Mouse (Mus musculus): ENCODE measurements around the gene Utrn. TPM values are rescaled to one million over a fixed set of nuclear protein-coding genes. Genes with fewer than 3 reads are reported as not detected.
A peak's percentile ranks its signal among the peaks of the same experiment; 100 is the strongest.

The Utrn gene
- polyA plus RNA-seq, 1 experiment from 2014 or later, result 25.6 TPM

DNA sequence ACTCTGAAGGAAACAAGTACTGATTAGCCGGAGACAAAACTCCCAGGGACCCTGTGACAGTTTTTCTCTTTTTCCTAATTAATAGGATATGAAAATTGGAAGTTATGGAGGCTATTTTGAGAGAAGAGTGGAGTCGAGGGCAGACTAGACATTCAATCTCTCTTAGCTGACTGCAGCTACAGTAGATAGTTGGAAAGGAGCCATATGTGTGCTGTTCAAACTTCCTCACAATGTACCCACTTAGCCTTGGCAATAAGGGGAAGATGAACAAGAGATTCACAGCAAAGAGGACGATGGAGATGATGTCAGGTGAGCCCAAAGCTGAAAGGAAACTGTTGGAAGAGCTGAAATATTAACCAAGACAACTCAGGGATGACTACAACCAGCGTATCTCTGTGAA is 304.7 kb downstream of the Utrn start:
- Histone ChIP-seq H3K27me3 (no peaks in the 10 kb centered on the region), H3K36me3 (no peaks in the 10 kb centered on the region), H3K4me3 (no peak overlapping the region), H3K9ac (no peak overlapping the region), H3K9me3 (no peaks in the 10 kb centered on the region), H3K4me1 (replicated peaks) (no peaks in the 10 kb centered on the region), H3K4me2 (no peak overlapping the region), H3K27ac (replicated peaks) (no peak overlapping the region)
- 64% methylated on average over 4 of the region's 4 CpGs for WGBS
- ATAC-seq (ENCODE audit: low FRiP score, low read depth), result no peak

DNA sequence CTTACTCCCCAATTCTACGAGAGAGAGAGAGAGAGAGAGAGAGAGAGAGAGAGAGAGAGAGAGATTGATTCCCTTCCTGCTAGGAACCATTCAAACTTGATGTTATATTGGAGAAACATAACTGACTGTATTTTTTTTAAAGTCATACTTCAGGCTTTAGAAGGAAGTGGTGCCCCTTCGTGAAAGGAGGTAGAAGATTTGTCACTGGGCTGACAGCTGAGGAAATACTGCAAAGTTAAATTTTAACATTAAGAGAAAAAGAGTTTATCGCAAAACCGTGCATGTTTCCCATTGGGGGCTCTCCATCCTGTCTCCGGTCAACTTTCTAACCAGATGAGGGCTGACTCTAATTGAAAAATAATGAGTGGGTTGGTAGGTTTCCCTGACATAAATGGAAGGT is 310.4 kb downstream of the Utrn start:
- no peaks in the 10 kb centered on the region for H3K9me3 ChIP-seq
- no peak overlapping the region for H3K4me2 ChIP-seq
- no peaks in the 10 kb centered on the region for H3K4me1 ChIP-seq (replicated peaks)
- no peaks in the 10 kb centered on the region for H3K27me3 ChIP-seq
- H3K36me3 ChIP-seq, result no peaks in the 10 kb centered on the region
- no peak overlapping the region for H3K4me3 ChIP-seq
- no peak overlapping the region for H3K27ac ChIP-seq (replicated peaks)
- no peak for ATAC-seq (ENCODE audit: low FRiP score, low read depth)
- WGBS, result 66% methylated on average over 5 of the region's 5 CpGs
- H3K9ac ChIP-seq, result no peak overlapping the region

DNA sequence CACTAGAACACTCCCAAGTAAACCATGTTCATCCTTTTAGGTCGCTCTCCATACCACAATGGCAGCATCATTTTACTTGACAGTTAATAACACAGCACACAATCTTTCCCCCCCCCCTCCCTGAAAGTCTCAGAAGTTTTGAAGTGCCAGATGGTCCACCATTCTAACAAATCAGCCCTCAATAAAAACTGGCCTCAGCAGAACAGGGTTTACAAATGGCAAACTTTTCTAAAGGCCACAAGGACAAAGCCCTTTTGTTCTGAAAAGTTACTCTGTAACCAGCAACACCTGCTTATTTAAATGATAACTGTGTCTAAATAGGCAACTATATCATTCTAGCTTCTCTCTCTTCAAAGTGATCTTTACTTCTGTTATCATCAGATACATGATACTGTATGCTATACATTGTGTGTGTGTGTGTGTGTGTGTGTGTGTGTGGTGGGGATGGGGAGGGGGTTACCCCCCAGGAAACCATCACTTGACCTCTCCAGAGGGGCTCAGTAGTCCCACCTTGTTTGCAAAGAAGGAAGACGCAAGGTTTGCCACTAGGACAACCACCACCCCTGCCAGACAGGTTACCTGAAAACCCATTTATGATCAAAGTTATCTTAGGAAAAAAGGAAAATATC is 315.0 kb downstream of the Utrn start:
- no peak for ATAC-seq (ENCODE audit: low FRiP score, low read depth)
- Histone ChIP-seq H3K4me1 (replicated peaks) (0 out of 2 replicates have a peak, but pooled peaks cover 3% of the 10 kb centered on the region), H3K27ac (replicated peaks) (no peak overlapping the region), H3K4me3 (no peak overlapping the region), H3K9ac (no peak overlapping the region), H3K27me3 (no peaks in the 10 kb centered on the region), H3K9me3 (no peaks in the 10 kb centered on the region), H3K4me2 (no peak overlapping the region), H3K36me3 (no peaks in the 10 kb centered on the region)
- 49% methylated on average over 2 of the region's 2 CpGs for WGBS

DNA sequence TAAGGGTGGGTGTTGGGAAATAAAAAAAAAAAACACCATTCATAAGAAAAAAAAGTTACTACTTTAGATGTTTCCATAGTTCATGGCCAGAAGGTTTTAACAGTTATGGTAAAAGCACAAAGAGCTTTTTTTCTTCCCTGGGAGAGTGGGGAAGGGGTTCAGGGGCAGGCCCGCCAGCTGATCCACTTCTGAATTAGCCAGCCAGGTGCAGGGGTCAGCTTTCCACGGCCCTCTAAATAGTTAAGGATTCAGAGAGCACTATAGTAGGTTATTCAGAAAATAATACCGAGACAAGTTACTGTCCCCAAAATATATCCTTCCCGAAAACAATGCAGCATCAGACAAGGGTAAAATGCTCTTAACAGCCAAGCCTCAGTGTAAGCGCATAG is 316.3 kb downstream of the Utrn start:
- no peak for ATAC-seq (ENCODE audit: low FRiP score, low read depth)
- H3K4me1 ChIP-seq (replicated peaks), result peaks cover 15% of the 10 kb centered on the region
- H3K36me3 ChIP-seq, result no peaks in the 10 kb centered on the region
- H3K4me3 ChIP-seq, result no peak overlapping the region
- no peaks in the 10 kb centered on the region for H3K9me3 ChIP-seq
- H3K9ac ChIP-seq, result no peak overlapping the region
- WGBS, result 43% methylated on average over 5 of the region's 5 CpGs
- no peak overlapping the region for H3K4me2 ChIP-seq
- H3K27ac ChIP-seq (replicated peaks), result no peak overlapping the region
- H3K27me3 ChIP-seq, result no peaks in the 10 kb centered on the region

DNA sequence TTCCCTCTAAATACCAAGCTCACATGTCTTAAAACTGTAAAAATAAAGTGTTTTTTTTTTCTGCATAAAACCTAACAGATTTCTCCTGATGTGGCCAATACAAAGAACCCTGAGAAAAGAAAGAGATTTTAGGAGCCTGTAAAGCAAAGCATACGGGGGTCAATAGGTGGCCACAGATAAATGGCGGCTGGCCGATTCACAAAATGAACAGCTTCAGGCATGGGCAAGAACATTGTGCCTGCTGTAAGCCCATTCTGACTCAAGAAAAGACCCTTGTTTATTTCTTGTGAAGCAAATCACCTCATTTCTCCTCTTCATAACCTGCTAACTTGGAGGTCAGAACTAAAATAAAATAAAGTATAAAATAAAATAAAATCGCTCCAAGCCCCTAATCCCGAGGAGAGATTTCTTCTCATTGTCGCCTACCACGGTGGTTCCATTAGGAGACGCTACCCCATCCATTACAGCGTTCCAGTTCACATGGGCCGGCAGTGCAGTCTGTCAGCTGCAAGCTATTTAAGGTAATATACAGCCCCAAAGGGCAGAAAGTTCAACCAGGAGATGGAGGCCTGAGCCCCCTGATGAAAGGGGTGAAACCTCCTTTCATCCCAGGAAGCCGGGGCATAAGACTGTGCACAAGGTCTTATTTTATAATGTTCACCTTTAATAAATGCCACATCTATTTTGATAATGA is 316.8 kb downstream of the Utrn start:
- Histone ChIP-seq H3K9me3 (no peaks in the 10 kb centered on the region), H3K4me1 (replicated peaks) (peaks cover 17% of the 10 kb centered on the region), H3K9ac (no peak overlapping the region), H3K27me3 (no peaks in the 10 kb centered on the region), H3K4me2 (no peak overlapping the region), H3K4me3 (no peak overlapping the region), H3K36me3 (no peaks in the 10 kb centered on the region), H3K27ac (replicated peaks) (no peak overlapping the region)
- no peak for ATAC-seq (ENCODE audit: low FRiP score, low read depth)
- WGBS, result 29% methylated on average over 11 of the region's 11 CpGs

DNA sequence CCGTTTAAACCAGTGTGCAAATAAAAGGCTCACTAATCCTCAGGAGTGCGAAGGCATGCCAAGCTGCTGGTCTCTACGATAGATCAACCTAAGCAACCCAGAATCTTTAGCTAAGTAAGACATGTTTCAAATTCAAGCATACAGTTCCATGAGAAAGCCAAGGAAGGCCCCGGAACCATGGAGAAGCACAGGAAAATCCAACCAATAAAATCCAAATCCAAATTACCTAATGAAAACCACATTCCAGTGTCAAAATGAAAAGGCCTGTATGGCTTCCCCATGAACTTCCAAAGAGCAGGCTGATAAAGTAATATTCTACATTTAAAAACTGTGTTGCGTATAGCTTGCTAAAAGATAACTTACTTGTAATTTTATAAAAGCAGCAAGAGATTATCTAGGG is 317.4 kb downstream of the Utrn start:
- no peaks in the 10 kb centered on the region for H3K9me3 ChIP-seq
- no peak for ATAC-seq (ENCODE audit: low FRiP score, low read depth)
- no peak overlapping the region for H3K4me3 ChIP-seq
- WGBS, result 74% methylated on average over 5 of the region's 5 CpGs
- H3K27ac ChIP-seq (replicated peaks), result no peak overlapping the region
- H3K4me2 ChIP-seq, result no peak overlapping the region
- no peaks in the 10 kb centered on the region for H3K27me3 ChIP-seq
- H3K4me1 ChIP-seq (replicated peaks), result peaks cover 22% of the 10 kb centered on the region
- H3K9ac ChIP-seq, result no peak overlapping the region
- no peaks in the 10 kb centered on the region for H3K36me3 ChIP-seq

DNA sequence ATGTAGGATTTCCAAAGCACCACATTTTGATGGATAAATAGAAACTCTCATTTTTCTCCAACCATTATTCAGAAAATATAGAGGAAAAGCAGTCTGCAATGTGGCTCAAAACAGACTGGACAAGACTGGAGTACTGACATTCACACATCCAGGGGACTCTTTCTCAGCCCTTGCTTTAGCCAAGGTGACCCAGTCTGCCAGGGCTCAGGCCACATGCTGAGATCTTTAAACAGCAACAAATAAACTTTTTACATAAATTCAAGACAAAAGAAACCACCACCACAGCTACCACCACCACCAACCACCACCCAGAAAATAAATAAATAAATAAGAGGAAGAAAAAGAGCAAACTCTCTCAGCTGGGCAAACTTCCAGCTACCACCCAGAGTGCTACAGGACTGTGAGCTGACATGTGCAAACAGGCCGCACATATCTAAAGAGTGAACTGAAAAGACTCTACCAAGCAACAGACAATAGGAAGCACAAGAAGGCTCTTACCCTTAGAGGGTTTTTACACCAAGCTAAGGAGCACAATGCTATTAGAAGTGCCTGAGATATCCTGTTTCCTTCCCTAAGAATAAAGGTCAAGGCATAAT is 319.1 kb downstream of the Utrn start:
- Histone ChIP-seq H3K9ac (no peak overlapping the region), H3K9me3 (no peaks in the 10 kb centered on the region), H3K36me3 (no peaks in the 10 kb centered on the region), H3K4me1 (replicated peaks) (peaks cover 22% of the 10 kb centered on the region), H3K4me2 (no peak overlapping the region), H3K4me3 (no peak overlapping the region), H3K27ac (replicated peaks) (no peak overlapping the region), H3K27me3 (no peaks in the 10 kb centered on the region)
- 17% methylated on average over 1 of the region's 1 CpGs for WGBS
- no peak for ATAC-seq (ENCODE audit: low FRiP score, low read depth)

DNA sequence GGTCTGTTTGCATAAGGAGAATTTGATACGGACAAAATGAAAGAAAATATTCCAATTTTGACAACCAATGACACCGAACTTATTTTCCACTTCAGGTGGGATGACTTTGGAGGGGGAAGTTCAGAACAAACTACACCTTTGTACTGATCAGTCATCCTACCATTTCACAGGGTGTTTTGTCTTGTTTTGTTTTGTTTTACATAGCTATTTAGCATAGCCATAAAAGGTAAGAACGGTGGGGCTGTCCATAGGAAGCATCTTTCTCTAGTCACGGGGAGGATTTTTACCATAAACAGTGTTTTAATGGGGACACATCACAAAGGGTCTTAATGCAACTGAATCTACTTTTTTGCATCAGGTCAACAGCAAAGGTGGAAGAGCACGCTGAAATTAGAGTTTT is 319.9 kb downstream of the Utrn start:
- Histone ChIP-seq H3K4me1 (replicated peaks) (peaks cover 22% of the 10 kb centered on the region), H3K27me3 (no peaks in the 10 kb centered on the region), H3K9me3 (no peaks in the 10 kb centered on the region), H3K4me2 (peak overlapping the region; percentile 54; the same call in 1 of the 2 replicates), H3K27ac (replicated peaks) (no peak overlapping the region), H3K4me3 (no peak overlapping the region), H3K36me3 (no peaks in the 10 kb centered on the region), H3K9ac (no peak overlapping the region)
- 11% methylated on average over 5 of the region's 5 CpGs for WGBS
- ATAC-seq (ENCODE audit: low FRiP score, low read depth), result no peak

DNA sequence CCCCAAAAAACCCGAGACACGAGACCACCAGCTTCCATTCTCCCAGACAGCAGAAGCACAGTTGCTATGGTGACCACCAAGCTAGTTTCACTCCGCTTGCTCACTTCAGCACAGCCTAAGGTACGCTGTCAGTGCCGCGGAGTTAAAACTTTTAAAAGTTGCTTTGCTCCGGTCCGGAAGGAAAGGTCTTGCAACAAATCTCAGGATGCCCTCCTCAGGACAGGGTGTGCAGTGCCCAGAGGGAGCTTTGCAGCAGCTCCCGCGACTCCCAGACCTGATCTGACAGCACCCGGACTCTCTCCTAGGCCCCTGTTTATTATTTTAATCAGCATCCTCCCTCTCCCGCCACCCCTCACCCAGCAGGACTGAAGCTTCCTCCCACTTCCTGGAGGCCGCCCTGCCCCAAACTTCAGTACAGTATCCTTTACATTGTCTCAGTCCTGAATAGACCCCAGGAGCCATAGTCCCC is 320.5 kb downstream of the Utrn start:
- WGBS, result 1% methylated on average over 13 of the region's 13 CpGs
- H3K9ac ChIP-seq, result no peak overlapping the region

DNA sequence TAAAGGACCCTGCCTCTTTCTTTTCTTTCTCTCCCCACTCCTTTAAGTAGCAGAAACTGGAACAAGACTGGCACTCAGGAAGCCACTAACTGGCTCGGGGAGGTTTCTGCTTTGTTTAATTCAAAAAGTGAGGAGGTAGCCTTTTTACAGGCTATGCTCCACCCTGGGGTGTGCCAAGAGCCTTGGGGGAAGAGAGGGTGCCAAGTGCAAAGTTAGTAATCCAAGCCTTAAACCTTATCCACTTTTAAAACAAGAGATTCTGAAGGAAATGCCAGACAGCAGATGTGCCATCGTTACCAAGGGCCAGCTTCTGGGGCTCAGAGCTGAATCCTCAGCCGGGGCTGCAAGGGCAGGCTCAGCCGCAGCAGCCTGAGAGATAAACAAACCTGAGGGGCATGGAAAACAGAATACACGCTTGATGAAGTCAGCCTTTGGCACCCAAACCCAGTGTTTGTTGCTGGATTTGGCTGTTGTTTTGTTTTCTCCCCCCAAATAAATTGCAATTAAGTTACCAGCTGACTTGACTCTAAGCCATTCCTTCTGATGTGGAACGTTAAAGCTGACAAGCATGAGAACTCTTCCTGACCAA is 322.0 kb downstream of the Utrn start:
- Histone ChIP-seq H3K27me3 (no peaks in the 10 kb centered on the region), H3K4me1 (replicated peaks) (peaks cover 19% of the 10 kb centered on the region), H3K4me2 (peak overlapping the region; percentile 28), H3K9me3 (no peaks in the 10 kb centered on the region), H3K9ac (no peak overlapping the region), H3K27ac (replicated peaks) (0 out of 2 replicates have a peak overlapping the region, but pooled peaks have one; percentile 10), H3K4me3 (peak overlapping the region; percentile 12; the same call in 1 of the 2 replicates), H3K36me3 (no peaks in the 10 kb centered on the region)
- no peak for ATAC-seq (ENCODE audit: low FRiP score, low read depth)
- 14% methylated on average over 6 of the region's 6 CpGs for WGBS

More for the DNA sequence above, 320.5 kb downstream of the Utrn start:
- Histone ChIP-seq H3K36me3 (no peaks in the 10 kb centered on the region), H3K9me3 (no peaks in the 10 kb centered on the region), H3K27ac (replicated peaks) (no peak overlapping the region), H3K27me3 (no peaks in the 10 kb centered on the region), H3K4me2 (peak overlapping the region; percentile 54), H3K4me3 (peak overlapping the region; percentile 14), H3K4me1 (replicated peaks) (peaks cover 22% of the 10 kb centered on the region)
- ATAC-seq (ENCODE audit: low FRiP score, low read depth), result peak; percentile 86

DNA sequence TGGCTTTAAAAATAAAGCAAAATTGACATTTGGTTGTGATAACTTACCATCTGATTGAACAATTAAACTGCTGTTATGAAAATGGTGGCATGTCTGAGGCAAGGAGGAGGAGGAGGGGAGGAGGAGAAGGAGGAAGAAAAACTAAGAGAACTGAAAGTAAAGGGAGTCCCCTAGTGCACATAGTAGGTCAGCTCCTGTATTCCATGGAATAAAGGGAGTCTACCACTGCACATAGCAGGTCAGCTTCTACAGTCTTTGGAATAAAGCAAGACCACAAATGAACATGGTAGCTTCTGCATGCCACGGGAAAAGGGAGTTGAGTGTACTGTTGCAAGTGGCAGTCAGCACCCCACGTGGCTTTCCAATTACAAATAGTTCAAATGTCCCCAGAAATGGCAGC is 323.7 kb downstream of the Utrn start:
- ATAC-seq (ENCODE audit: low FRiP score, low read depth), result no peak
- no peak overlapping the region for H3K9ac ChIP-seq
- H3K4me2 ChIP-seq, result no peak overlapping the region
- H3K9me3 ChIP-seq, result no peaks in the 10 kb centered on the region
- H3K4me1 ChIP-seq (replicated peaks), result peaks cover 21% of the 10 kb centered on the region
- no peaks in the 10 kb centered on the region for H3K36me3 ChIP-seq
- H3K27me3 ChIP-seq, result no peaks in the 10 kb centered on the region
- H3K4me3 ChIP-seq, result no peak overlapping the region
- no peak overlapping the region for H3K27ac ChIP-seq (replicated peaks)
- 70% methylated on average over 2 of the region's 2 CpGs for WGBS

DNA sequence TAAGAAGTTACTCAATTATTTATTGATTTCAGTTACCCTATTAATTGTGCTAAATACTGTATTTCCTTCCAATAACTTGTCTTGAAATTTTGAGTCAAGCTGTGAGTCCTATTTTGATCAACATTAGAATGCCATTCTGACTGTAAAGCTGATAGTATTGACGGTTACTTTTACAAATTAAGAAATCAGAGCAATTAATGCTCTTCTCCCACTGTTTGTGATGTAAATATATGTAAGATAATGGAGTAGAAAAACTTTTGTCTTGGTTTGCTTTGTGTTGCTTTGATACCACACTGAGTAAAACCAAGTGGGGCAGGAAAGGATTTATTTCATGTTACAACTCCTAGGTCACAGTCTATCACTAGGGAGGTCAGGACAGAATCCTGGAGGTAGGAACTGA is 327.4 kb downstream of the Utrn start:
- WGBS, result 57% methylated on average over 1 of the region's 1 CpGs
- H3K4me2 ChIP-seq, result no peak overlapping the region
- H3K4me1 ChIP-seq (replicated peaks), result 0 out of 2 replicates have a peak, but pooled peaks cover 2% of the 10 kb centered on the region
- no peak overlapping the region for H3K27ac ChIP-seq (replicated peaks)
- H3K36me3 ChIP-seq, result no peaks in the 10 kb centered on the region
- no peaks in the 10 kb centered on the region for H3K27me3 ChIP-seq
- H3K9ac ChIP-seq, result no peak overlapping the region
- ATAC-seq (ENCODE audit: low FRiP score, low read depth), result no peak
- H3K4me3 ChIP-seq, result no peak overlapping the region
- no peaks in the 10 kb centered on the region for H3K9me3 ChIP-seq

All from hindbrain, embryonic 15.5 days (tissue).